Mouse (Mus musculus) inflammation-experienced regulatory T-cells, adult 6 months (primary cell): Measurements from ENCODE around the gene Ms4a18. TPM values are rescaled to one million over a fixed set of nuclear protein-coding genes. Genes with fewer than 3 reads are reported as not detected.

Experiments
- ATAC-seq: one replicate; pipeline ENCODE4 v1.8.0; 2017
- polyA plus RNA-seq, 3 experiments: library from polyadenylated mRNA; unstranded; fragments of 100-300 nt; shearing (Covaris generic); gene quantifications; one replicate each; pipeline ENCODE4 v1.2.1; 2017

Ms4a18 gene
- not detected for polyA plus RNA-seq

GRCm38 (mm10) chr19:11017891-11018290 is at the start of gene Ms4a18:
Gene Ms4a18, minus strand, starts transcription at chr19:11018031.
- no peak for ATAC-seq

GRCm38 (mm10) chr19:11065202-11065875 is 47.5 kb upstream of the Ms4a18 start:
- ATAC-seq, result peak; percentile 78

- no peak for ATAC-seq
These were observed 43.1 kb upstream of the Ms4a18 start for GRCm38 (mm10) chr19:11060900-11061299.

- no peak for ATAC-seq
These were observed 42.1 kb upstream of the Ms4a18 start for GRCm38 (mm10) chr19:11059967-11060366.

GRCm38 (mm10) chr19:11055700-11056099 is 37.9 kb upstream of the Ms4a18 start:
- peak; percentile 62 for ATAC-seq

- no peak for ATAC-seq
These were observed 35.4 kb upstream of the Ms4a18 start for GRCm38 (mm10) chr19:11053277-11053676.

GRCm38 (mm10) chr19:11052877-11053276 is 35.0 kb upstream of the Ms4a18 start:
- ATAC-seq, result peak; percentile 60

GRCm38 (mm10) chr19:11050286-11050685 is 32.5 kb upstream of the Ms4a18 start:
- peak; percentile 38 for ATAC-seq

- ATAC-seq, result no peak
These were observed 31.6 kb upstream of the Ms4a18 start for GRCm38 (mm10) chr19:11049426-11049825.

- ATAC-seq, result no peak
These were observed 30.7 kb upstream of the Ms4a18 start for GRCm38 (mm10) chr19:11048503-11048902.

- ATAC-seq, result peak; percentile 49
These were observed 30.2 kb upstream of the Ms4a18 start for GRCm38 (mm10) chr19:11048009-11048408.

GRCm38 (mm10) chr19:11044996-11045711 is 27.3 kb upstream of the Ms4a18 start:
- peak; percentile 81 for ATAC-seq

- ATAC-seq, result peak; percentile 11
These were observed 26.8 kb upstream of the Ms4a18 start for GRCm38 (mm10) chr19:11044671-11044995.

- ATAC-seq, result no peak
These were observed 19.7 kb upstream of the Ms4a18 start for GRCm38 (mm10) chr19:11037570-11037969.

GRCm38 (mm10) chr19:11022382-11022781 is 4.6 kb upstream of the Ms4a18 start:
- no peak for ATAC-seq

- ATAC-seq, result no peak
These were observed 580 bp downstream of the Ms4a18 start for GRCm38 (mm10) chr19:11017251-11017650.

- ATAC-seq, result no peak
These were observed 1.8 kb downstream of the Ms4a18 start for GRCm38 (mm10) chr19:11015998-11016397.

GRCm38 (mm10) chr19:11015468-11015867 is 2.4 kb downstream of the Ms4a18 start:
- ATAC-seq, result no peak

- ATAC-seq, result no peak
These were observed 24.7 kb downstream of the Ms4a18 start, which contains the start of gene Ms4a15 for GRCm38 (mm10) chr19:10993150-10993549. Gene Ms4a15, minus strand, starts transcription at chr19:10993250.

GRCm38 (mm10) chr19:10991911-10992310 is 25.9 kb downstream of the Ms4a18 start:
- ATAC-seq, result no peak

GRCm38 (mm10) chr19:10990751-10991150 is 27.1 kb downstream of the Ms4a18 start:
- ATAC-seq, result no peak

GRCm38 (mm10) chr19:10988563-10988962 is 29.3 kb downstream of the Ms4a18 start:
- no peak for ATAC-seq

GRCm38 (mm10) chr19:10985889-10986288 is 31.9 kb downstream of the Ms4a18 start:
- ATAC-seq, result no peak

GRCm38 (mm10) chr19:10984551-10984950 is 33.3 kb downstream of the Ms4a18 start:
- no peak for ATAC-seq
